Comparison of ENCODE assay signal across 27 mouse cellular contexts in genomic region chr10:7845991-7846390, GRCm38 (mm10). TPM values are rescaled to one million over a fixed set of nuclear protein-coding genes. Genes with fewer than 3 reads are reported as not detected.
DNase-seq lines count a peak whose midpoint lies in the region; ATAC-seq and TF ChIP-seq lines count a peak whose summit lies in the region.
"Had no signal": no experiment of that assay in that cellular context is flagged by ENCODE, and none has a peak within 500 bp of the region (broad histone marks: within the 10 kb centered on the region; RNA-seq: fewer than 3 reads in every experiment).

No protein-coding gene starts in this region.

- no peak overlapping the region for H3K4me3 ChIP-seq in bone marrow macrophage, adult 2 months (ENCODE audit: insufficient read depth, low read length)
- no peak overlapping the region for H3K4me3 ChIP-seq in macrophage (ENCODE audit: inconsistent target)
- H3K4me3 ChIP-seq: embryonic facial prominence, embryonic 10.5 days; embryonic facial prominence, embryonic 13.5 days; erythroblast, embryonic 14.5 days; forebrain, embryonic 13.5 days; gastrocnemius, adult 2 months; hindbrain, embryonic 10.5 days; intestine, embryonic 15.5 days had no signal

- peaks cover 7% of the 10 kb centered on the region; the same call in 1 of the 2 replicates for H3K36me3 ChIP-seq in macrophage (ENCODE audit: inconsistent target)
- H3K36me3 ChIP-seq: embryonic facial prominence, embryonic 10.5 days; embryonic facial prominence, embryonic 13.5 days; hindbrain, embryonic 10.5 days; intestine, embryonic 15.5 days had no signal

- peak overlapping the region; percentile 98 for H3K27ac ChIP-seq in bone marrow macrophage, adult 2 months (ENCODE audit: insufficient read depth, low read depth, low read length)
- H3K27ac ChIP-seq in macrophage, result peak overlapping the region; percentile 99
- H3K27ac ChIP-seq: embryonic facial prominence, embryonic 10.5 days; embryonic facial prominence, embryonic 13.5 days; forebrain, embryonic 13.5 days; gastrocnemius, adult 2 months; hindbrain, embryonic 10.5 days; hindbrain, embryonic 14.5 days; hindbrain, postnatal 0 days; intestine, embryonic 15.5 days had no signal

- TF ChIP-seq POLR2A in bone marrow macrophage, adult 2 months (IDR thresholded peaks at IDR 0.05; ENCODE audit: borderline replicate concordance, low read depth, low read length), result no peak

- peak; percentile 91 for DNase-seq in heart, adult 11 months
- DNase-seq in heart, adult 9 months (ENCODE audit: low spot score in 2 of 2), result no peak
- DNase-seq in cerebellum, adult 11 months, result no peak
- DNase-seq in cerebellum, postnatal 4 days (ENCODE audit: low spot score in 2 of 2), result no peak
- DNase-seq: adrenal gland, postnatal 10 days; B cell, adult 2 months; cerebellum, adult 18-20 months; cerebellum, adult 9-10 months; cerebellum, postnatal 14 days; embryo, embryonic 11 days; gastrocnemius, adult 2 months; gastrocnemius, postnatal 14 days; heart, adult 18-20 months; kidney, adult 11 months; kidney, adult 8-10 months had no signal

- peaks cover 80% of the 10 kb centered on the region for H3K4me1 ChIP-seq in bone marrow macrophage, adult 2 months (ENCODE audit: control insufficient read depth, insufficient read depth, low read length)
- H3K4me1 ChIP-seq: embryonic facial prominence, embryonic 13.5 days; forebrain, embryonic 13.5 days; hindbrain, embryonic 10.5 days had no signal

- no peak for TF ChIP-seq CTCF in bone marrow macrophage, adult 2 months (IDR thresholded peaks at IDR 0.05; ENCODE audit: low read depth, low read length)

- WGBS in macrophage (ENCODE audit: missing documents), result 89% methylated on average over 4 of the region's 4 CpGs

- peaks cover 80% of the 10 kb centered on the region for H3K79me2 ChIP-seq in macrophage (ENCODE audit: inconsistent target)

- ATAC-seq in CD4-positive, CD25-positive, alpha-beta regulatory T cell, adult 4 months, result peak; percentile 7
- ATAC-seq: forebrain, embryonic 13.5 days; forebrain, embryonic 16.5 days; hindbrain, postnatal 0 days; intestine, embryonic 15.5 days had no signal

RNA-seq across cellular contexts. Expression of gene Zc3h12d, which starts 13.7 kb away (rescaled TPM):
- 10 to 100 TPM; 51.7 to 87.3 TPM for polyA plus RNA-seq in CD4-positive, CD25-positive, alpha-beta regulatory T cell, adult 4 months (2017; shearing (Covaris generic))
- 27.6 and 29.5 TPM in 2 replicates for polyA plus RNA-seq in bone marrow macrophage, adult 2 months (2012; ENCODE audit: insufficient read depth, insufficient read length, missing spikeins)
- 10 to 100 TPM in 25 of 26 experiments, 1 to 10 TPM in 1; 4.7 to 61.5 (median 37.4) TPM for total RNA-seq in macrophage (2018; cell fraction: chromatin; rRNA removed)
- 10 to 100 TPM; 15.6 to 52.4 (median 36.1) TPM for total RNA-seq in macrophage (2018; cell fraction: cytosol; rRNA removed)
- total RNA-seq in macrophage (2018; cell fraction: nucleus; rRNA removed), result 10 to 100 TPM; 13.9 to 70.5 (median 35.9) TPM
- polyA plus RNA-seq in macrophage (2018), result 21.6 to 37.6 TPM (median 28.7 TPM) in 3 replicates
- total RNA-seq: gastrocnemius, postnatal 14 days had no signal
- polyA plus RNA-seq: erythroblast, embryonic 14.5 days; forebrain, embryonic 13.5 days had no signal

RNA-seq across cellular contexts. Expression of gene Ppil4, which starts 53.3 kb away (rescaled TPM):
- polyA plus RNA-seq in CD4-positive, CD25-positive, alpha-beta regulatory T cell, adult 4 months (2017; shearing (Covaris generic)), result 10 to 100 TPM; 76.4 to 77.5 TPM
- 30.2 and 31.5 TPM in 2 replicates for polyA plus RNA-seq in bone marrow macrophage, adult 2 months (2012; ENCODE audit: insufficient read depth, insufficient read length, missing spikeins)
- 100 to 1,000 TPM in 10 of 26 experiments, 10 to 100 TPM in 16; 56.8 to 125 (median 91.4) TPM for total RNA-seq in macrophage (2018; cell fraction: chromatin; rRNA removed)
- total RNA-seq in macrophage (2018; cell fraction: cytosol; rRNA removed), result 10 to 100 TPM; 12.3 to 23.8 (median 18.5) TPM
- total RNA-seq in macrophage (2018; cell fraction: nucleus; rRNA removed), result 10 to 100 TPM; 29.0 to 79.5 (median 40.9) TPM
- 19.7 to 34.0 TPM (median 19.9 TPM) in 3 replicates for polyA plus RNA-seq in macrophage (2018)

RNA-seq across cellular contexts. Expression of gene Ginm1, which starts 53.4 kb away (rescaled TPM):
- polyA plus RNA-seq in CD4-positive, CD25-positive, alpha-beta regulatory T cell, adult 4 months (2017; shearing (Covaris generic)), result 10 to 100 TPM; 71.5 to 79.6 TPM
- polyA plus RNA-seq in bone marrow macrophage, adult 2 months (2012; ENCODE audit: insufficient read depth, insufficient read length, missing spikeins), result 53.7 and 61.3 TPM in 2 replicates
- total RNA-seq in macrophage (2018; cell fraction: chromatin; rRNA removed), result 10 to 100 TPM in 25 of 26 experiments, 1 to 10 TPM in 1; 7.6 to 29.6 (median 17.7) TPM
- 10 to 100 TPM; 27.4 to 59.7 (median 38.1) TPM for total RNA-seq in macrophage (2018; cell fraction: cytosol; rRNA removed)
- total RNA-seq in macrophage (2018; cell fraction: nucleus; rRNA removed), result 10 to 100 TPM; 17.9 to 72.3 (median 34.0) TPM
- polyA plus RNA-seq in macrophage (2018), result 42.7 to 123 TPM (median 50.0 TPM) in 3 replicates
